Mouse (Mus musculus): ENCODE measurements around the gene Pradc1. TPM values are rescaled to one million over a fixed set of nuclear protein-coding genes. Genes with fewer than 3 reads are reported as not detected.
"Not testable (repeated sequence)": the region's sequence is repeated elsewhere in the genome, so short reads cannot be mapped to it uniquely, and the experiment has no call there.

The Pradc1 gene
- polyA plus RNA-seq, 2 experiments: 27.6 to 29.6 TPM

DNA sequence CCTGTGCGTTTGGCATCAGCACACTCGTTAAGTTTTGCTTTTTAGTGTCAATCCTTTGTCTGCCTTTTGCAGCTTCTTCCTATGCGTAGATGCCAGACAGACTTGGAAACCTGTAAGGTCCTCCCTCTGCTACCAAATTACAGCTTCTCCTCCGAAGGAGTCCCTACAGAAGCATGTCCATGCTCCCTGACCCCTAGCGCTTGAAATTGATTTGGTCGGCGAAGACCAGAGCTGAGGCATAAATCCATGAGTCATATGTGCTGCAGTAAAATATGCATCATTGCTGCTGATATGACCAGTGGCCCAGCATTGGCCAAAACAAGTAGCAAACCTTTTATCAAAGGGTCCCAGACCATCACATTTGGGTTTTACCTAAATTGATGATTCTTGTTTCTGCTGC lies 1.0 kb upstream of the Pradc1 start:
- Histone ChIP-seq H3K27ac (replicated peaks; ENCODE audit: low read depth, low read length) (no peak overlapping the region), H3K4me3 (replicated peaks; ENCODE audit: low read length) (peak overlapping the region; percentile 80), H3K4me2 (replicated peaks; ENCODE audit: low read depth, low read length, severe bottlenecking) (peak overlapping the region; percentile 96), H3K36me3 (ENCODE audit: control insufficient read depth, insufficient read depth, low read length) (no peaks in the 10 kb centered on the region), H3K9ac (ENCODE audit: low read depth, low read length, severe bottlenecking) (peak overlapping the region; percentile 84), H3K27me3 (ENCODE audit: control insufficient read depth, insufficient read depth, low read length) (no peaks in the 10 kb centered on the region), H3K4me1 (ENCODE audit: control insufficient read depth, insufficient read depth, low read length) (peaks cover 25% of the 10 kb centered on the region), H3K9me3 (ENCODE audit: control insufficient read depth, low read length) (no peaks in the 10 kb centered on the region)
- no peak for ATAC-seq (ENCODE audit: low FRiP score, low read depth)
- 9% methylated on average over 7 of the region's 7 CpGs for WGBS
- no peak for DNase-seq (ENCODE audit: low spot score)
- no peak for TF ChIP-seq POLR2A (IDR thresholded peaks at IDR 0.05; ENCODE audit: borderline replicate concordance, extremely low read depth, insufficient read depth, insufficient read length)

DNA sequence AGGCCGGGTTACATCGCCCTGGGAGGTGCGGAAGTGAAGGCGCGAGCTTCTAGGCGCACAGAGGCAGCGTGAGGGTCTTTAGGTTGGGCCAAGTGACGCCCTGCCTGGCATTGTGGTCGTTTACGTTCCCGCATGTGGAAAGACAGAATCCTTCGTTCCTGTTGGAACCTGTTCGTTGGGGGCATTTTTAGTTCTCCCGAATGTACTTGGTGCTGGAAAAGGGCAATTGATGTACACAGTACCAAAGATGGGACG lies 568 bp upstream of the Pradc1 start:
- H3K9me3 ChIP-seq (ENCODE audit: control insufficient read depth, low read length): no peaks in the 10 kb centered on the region
- H3K27ac ChIP-seq (replicated peaks; ENCODE audit: low read depth, low read length): peak overlapping the region; percentile 93
- peaks cover 25% of the 10 kb centered on the region for H3K4me1 ChIP-seq (ENCODE audit: control insufficient read depth, insufficient read depth, low read length)
- H3K4me2 ChIP-seq (replicated peaks; ENCODE audit: low read depth, low read length, severe bottlenecking): peak overlapping the region; percentile 96
- peak overlapping the region; percentile 84 for H3K9ac ChIP-seq (ENCODE audit: low read depth, low read length, severe bottlenecking)
- peak overlapping the region; percentile 80 for H3K4me3 ChIP-seq (replicated peaks; ENCODE audit: low read length)
- H3K36me3 ChIP-seq (ENCODE audit: control insufficient read depth, insufficient read depth, low read length): peaks cover 2% of the 10 kb centered on the region; the same call in 1 of the 2 replicates
- ATAC-seq (ENCODE audit: low FRiP score, low read depth) (no peak), DNase-seq (ENCODE audit: low spot score) (peak; percentile 46)
- no peak for TF ChIP-seq POLR2A (IDR thresholded peaks at IDR 0.05; ENCODE audit: borderline replicate concordance, extremely low read depth, insufficient read depth, insufficient read length)
- H3K27me3 ChIP-seq (ENCODE audit: control insufficient read depth, insufficient read depth, low read length): no peaks in the 10 kb centered on the region
- 0% methylated on average over 15 of the region's 15 CpGs for WGBS

DNA sequence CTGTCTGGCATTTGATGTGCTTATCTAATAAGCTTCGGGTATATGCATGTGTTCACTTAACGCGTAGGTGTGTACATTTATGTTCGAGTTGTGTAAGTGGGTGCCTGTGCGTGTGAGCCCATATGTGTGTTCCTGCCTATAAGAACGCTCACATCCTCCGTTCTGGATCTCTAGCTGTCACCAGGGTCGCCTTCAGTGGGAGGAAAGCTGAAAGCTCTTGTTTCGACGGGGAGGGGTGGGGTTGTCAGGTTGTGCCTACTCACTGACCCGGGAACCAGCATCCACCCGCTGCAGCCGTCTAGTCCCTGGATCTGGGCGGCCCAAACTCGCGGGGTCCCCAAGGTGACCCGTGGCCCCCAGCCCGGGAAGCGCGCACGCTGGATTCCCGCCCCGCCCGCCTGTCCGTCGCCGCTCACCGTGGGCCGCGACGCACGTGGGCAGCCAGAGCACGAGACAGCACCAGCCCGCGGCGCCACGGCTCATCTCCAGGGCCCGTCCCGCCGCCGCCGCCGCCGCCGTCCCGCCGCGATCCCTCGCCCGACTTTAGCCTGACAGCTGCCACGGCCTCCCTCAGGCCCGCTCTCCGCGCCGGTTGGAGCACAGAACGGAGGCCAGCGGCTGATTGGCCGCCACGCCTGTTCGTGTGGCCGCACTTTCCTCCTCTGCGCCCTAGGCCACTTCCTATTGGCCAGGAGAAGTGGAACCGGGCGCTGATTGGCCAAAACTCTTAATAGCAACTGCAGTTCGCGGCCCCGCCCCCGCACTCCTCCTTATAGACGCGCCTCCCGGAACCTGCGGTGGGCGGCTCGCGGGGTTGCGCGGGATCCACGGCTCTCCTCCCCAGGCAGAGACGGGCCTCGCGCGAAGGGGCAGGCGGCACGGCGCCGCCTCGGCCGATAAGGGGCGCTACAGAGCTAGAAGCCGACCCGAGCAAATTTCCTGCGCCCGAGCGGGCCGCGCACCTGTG lies 790 bp downstream of the Pradc1 start, which contains the start of gene Cct7:
Gene Cct7 (plus strand): TSS at position 818 of the 967 bp plus-strand sequence.
- Histone ChIP-seq H3K4me2 (replicated peaks; ENCODE audit: low read depth, low read length, severe bottlenecking) (peak within 1 kb of the TSS; percentile 96), H3K9me3 (ENCODE audit: control insufficient read depth, low read length) (no peaks in the 10 kb centered on the region), H3K9ac (ENCODE audit: low read depth, low read length, severe bottlenecking) (peak within 1 kb of the TSS; percentile 84), H3K36me3 (ENCODE audit: control insufficient read depth, insufficient read depth, low read length) (peaks cover 14% of the 10 kb centered on the region), H3K27ac (replicated peaks; ENCODE audit: low read depth, low read length) (peak within 1 kb of the TSS; percentile 93), H3K4me1 (ENCODE audit: control insufficient read depth, insufficient read depth, low read length) (peaks cover 25% of the 10 kb centered on the region), H3K27me3 (ENCODE audit: control insufficient read depth, insufficient read depth, low read length) (no peaks in the 10 kb centered on the region), H3K4me3 (replicated peaks; ENCODE audit: low read length) (peak within 1 kb of the TSS; percentile 80)
- TF ChIP-seq POLR2A (IDR thresholded peaks at IDR 0.05; ENCODE audit: borderline replicate concordance, extremely low read depth, insufficient read depth, insufficient read length): 0 out of 2 replicates have a peak, but pooled peaks have one; percentile 42
- ATAC-seq (ENCODE audit: low FRiP score, low read depth) (peak; percentile 93), DNase-seq (ENCODE audit: low spot score) (peak; percentile 100)
- WGBS: 4% methylated on average over 72 of the region's 96 CpGs

GRCm38 (mm10) chr6:85450140-85450539 lies 1.6 kb downstream of the Pradc1 start:
- Histone ChIP-seq H3K4me2 (replicated peaks; ENCODE audit: low read depth, low read length, severe bottlenecking) (peak overlapping the region; percentile 96), H3K4me1 (ENCODE audit: control insufficient read depth, insufficient read depth, low read length) (peaks cover 25% of the 10 kb centered on the region), H3K36me3 (ENCODE audit: control insufficient read depth, insufficient read depth, low read length) (peaks cover 22% of the 10 kb centered on the region)
- H3K9ac ChIP-seq (ENCODE audit: low read depth, low read length, severe bottlenecking); ATAC-seq (ENCODE audit: low FRiP score, low read depth); H3K4me3 ChIP-seq (replicated peaks; ENCODE audit: low read length); DNase-seq (ENCODE audit: low spot score); H3K9me3 ChIP-seq (ENCODE audit: control insufficient read depth, low read length); H3K27ac ChIP-seq (replicated peaks; ENCODE audit: low read depth, low read length); H3K27me3 ChIP-seq (ENCODE audit: control insufficient read depth, insufficient read depth, low read length): not testable (repeated sequence)
- 81% methylated on average over 1 of the region's 1 CpGs for WGBS

GRCm38 (mm10) chr6:85447351-85447750 lies 4.4 kb downstream of the Pradc1 start:
- Histone ChIP-seq H3K27ac (replicated peaks; ENCODE audit: low read depth, low read length) (no peak overlapping the region), H3K9me3 (ENCODE audit: control insufficient read depth, low read length) (no peaks in the 10 kb centered on the region), H3K4me1 (ENCODE audit: control insufficient read depth, insufficient read depth, low read length) (peaks cover 4% of the 10 kb centered on the region), H3K9ac (ENCODE audit: low read depth, low read length, severe bottlenecking) (no peak overlapping the region), H3K36me3 (ENCODE audit: control insufficient read depth, insufficient read depth, low read length) (peaks cover 46% of the 10 kb centered on the region), H3K4me3 (replicated peaks; ENCODE audit: low read length) (no peak overlapping the region), H3K27me3 (ENCODE audit: control insufficient read depth, insufficient read depth, low read length) (no peaks in the 10 kb centered on the region), H3K4me2 (replicated peaks; ENCODE audit: low read depth, low read length, severe bottlenecking) (no peak overlapping the region)
- WGBS: 91% methylated on average over 6 of the region's 6 CpGs
- no peak for TF ChIP-seq POLR2A (IDR thresholded peaks at IDR 0.05; ENCODE audit: borderline replicate concordance, extremely low read depth, insufficient read depth, insufficient read length)
- DNase-seq (ENCODE audit: low spot score) (no peak), ATAC-seq (ENCODE audit: low FRiP score, low read depth) (no peak)
